Mouse (Mus musculus) olfactory bulb, adult 2 months (tissue): ENCODE measurements at regions not wholly inside any gene's neighbourhood (a gene's known extent, or its start where the extent isn't known, plus 50 kb on each side); places are given as distances from the start of the nearest gene placed in this dataset.

Source experiments
- CTCF ChIP-seq: fragments of 200-500 bp; IDR thresholded peaks from 2 replicates; pipeline ENCODE4 v1.5.1; 2012; ENCODE audit warnings: low read depth, mild to moderate bottlenecking, low read length, moderate library complexity; ENCODE audit not compliant: insufficient read depth
- POLR2A ChIP-seq: fragments of 200-500 bp; IDR thresholded peaks from 2 replicates; pipeline ENCODE4 v1.6.1; 2012; ENCODE audit warnings: mild to moderate bottlenecking, low read depth, low read length, moderate library complexity; ENCODE audit not compliant: insufficient read depth

DNA sequence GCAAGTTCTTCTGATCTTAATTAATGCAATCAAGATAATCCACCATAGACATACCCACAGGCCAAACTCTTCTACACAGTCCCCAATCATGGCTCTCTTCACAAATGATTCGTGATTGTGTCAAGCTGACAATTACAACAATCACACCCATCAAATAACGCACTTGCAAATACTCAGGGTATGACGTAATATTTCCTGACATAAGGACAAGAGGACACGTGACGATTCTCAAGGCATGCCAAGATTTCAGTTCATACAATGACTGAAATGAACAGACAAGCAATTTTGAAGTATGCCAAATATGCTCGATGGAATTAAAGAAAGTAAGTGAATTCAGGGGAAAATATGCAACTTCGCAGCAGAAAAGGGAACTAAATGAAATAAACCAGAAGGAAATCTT is 282.1 kb upstream of the Trib2 start:
- TF ChIP-seq CTCF = no peak
- no peak for TF ChIP-seq POLR2A
